Mouse (Mus musculus) lung, postnatal 0 days (tissue): ENCODE results near the gene Mri1. TPM values are rescaled to one million over a fixed set of nuclear protein-coding genes. Genes with fewer than 3 reads are reported as not detected.

Experiments used
- ATAC-seq: fragments of 200-750 bp; cut with Nextera tagmentation; 2 replicates; pipeline ENCODE4 v1.8.0; 2017; ENCODE audit warnings: moderate library complexity
- DNase-seq: peaks from one replicate; pipeline ENCODE4 v3.0.0-alpha.2; 2016; ENCODE audit warnings: low spot score
- H3K27ac ChIP-seq: fragments of 300-500 bp; sonication (generic); 2 replicates; pipeline ENCODE4 v1.5.1; 2014; ENCODE audit warnings: antibody characterized with exemption, mild to moderate bottlenecking, low read length, mixed read lengths
- H3K27me3 ChIP-seq: fragments of 300-500 bp; sonication (generic); replicated peaks from 2 replicates; pipeline ENCODE4 v1.6.1; 2014; ENCODE audit warnings: low read length, mixed read lengths; ENCODE audit not compliant: insufficient read depth
- H3K36me3 ChIP-seq: fragments of 300-500 bp; sonication (generic); 2 replicates; pipeline ENCODE4 v1.6.1; 2014; ENCODE audit warnings: low read length, mixed read lengths; ENCODE audit not compliant: insufficient read depth
- H3K4me1 ChIP-seq: fragments of 300-500 bp; sonication (generic); 2 replicates; pipeline ENCODE4 v1.6.1; 2014; ENCODE audit warnings: antibody characterized with exemption, low read depth, low read length, mixed read lengths; ENCODE audit not compliant: insufficient read depth
- H3K4me2 ChIP-seq: fragments of 300-500 bp; sonication (generic); replicated peaks from 2 replicates; pipeline ENCODE4 v1.6.1; 2014; ENCODE audit warnings: low read depth, mild to moderate bottlenecking, low read length, moderate library complexity, mixed read lengths
- H3K4me3 ChIP-seq: fragments of 300-500 bp; sonication (generic); 2 replicates; pipeline ENCODE4 v1.5.1; 2014; ENCODE audit warnings: low read depth, low read length
- H3K9ac ChIP-seq: fragments of 300-500 bp; sonication (generic); replicated peaks from 2 replicates; pipeline ENCODE4 v1.6.1; 2014; ENCODE audit warnings: low read depth, mild to moderate bottlenecking
- H3K9me3 ChIP-seq: fragments of 300-500 bp; sonication (generic); 2 replicates; pipeline ENCODE4 v1.6.1; 2016; ENCODE audit warnings: low read length, mixed read lengths
- CTCF ChIP-seq: IDR thresholded peaks from 2 replicates; pipeline ENCODE4 v1.5.1; 2016; ENCODE audit warnings: antibody characterized with exemption, mild to moderate bottlenecking
- EP300 ChIP-seq: IDR thresholded peaks from 2 replicates; pipeline ENCODE4 v1.6.1; 2016; ENCODE audit warnings: antibody characterized with exemption, mild to moderate bottlenecking, control low read depth
- WGBS: fragments of 180-500 bp; shearing (Covaris S2); extraction: QIAGEN DNeasy Blood & Tissue Kit; methylation state at CpG from one replicate; pipeline ENCODE4 v1.1.7; 2014; 5-methylcytosine and 5-hydroxymethylcytosine counted together
- polyA plus RNA-seq: library from polyadenylated mRNA; unstranded; fragments of >200 nt; fragmentation: Nextera tagmentation; extraction: Ambion mirVana; gene quantifications from 2 replicates; pipeline ENCODE4 v1.2.1, GENCODE M21; 2015

Gene Mri1
- 47.4 and 56.8 TPM in 2 replicates for polyA plus RNA-seq

- H3K9me3 ChIP-seq = no peaks in the 10 kb centered on the region
- H3K9ac ChIP-seq = peak within 1 kb of the TSS; percentile 62
- ATAC-seq = peak; percentile 91
- WGBS = 0% methylated on average over 58 of the region's 64 CpGs
- no peaks in the 10 kb centered on the region for H3K27me3 ChIP-seq
- TF ChIP-seq CTCF (peak; percentile 34; the same call in 1 of the 2 replicates), EP300 (no peak)
- H3K4me1 ChIP-seq = peaks cover 11% of the 10 kb centered on the region
- H3K4me2 ChIP-seq = peak within 1 kb of the TSS; percentile 99
- peak; percentile 94 for DNase-seq
- H3K27ac ChIP-seq = peak within 1 kb of the TSS; percentile 91
- H3K36me3 ChIP-seq = peaks cover 13% of the 10 kb centered on the region; the same call in 1 of the 2 replicates
- peak within 1 kb of the TSS; percentile 73 for H3K4me3 ChIP-seq
Observed at GRCm38 (mm10) chr8:84256822-84257610, at the start of gene Mri1. TSS of gene Mri1 (minus strand) at chr8:84257326.

- no peak overlapping the region for H3K4me2 ChIP-seq
- H3K27ac ChIP-seq = no peak overlapping the region
- H3K36me3 ChIP-seq = no peaks in the 10 kb centered on the region
- no peak for TF ChIP-seq CTCF
- 63% methylated on average over 2 of the region's 2 CpGs for WGBS
- no peaks in the 10 kb centered on the region for H3K27me3 ChIP-seq
- H3K4me3 ChIP-seq = no peak overlapping the region
- H3K9me3 ChIP-seq = peaks cover 5% of the 10 kb centered on the region; the same call in 1 of the 2 replicates
- ATAC-seq (peak; percentile 37; the same call in 1 of the 2 replicates), DNase-seq (peak; percentile 13)
- 0 out of 2 replicates have a peak, but pooled peaks cover 3% of the 10 kb centered on the region for H3K4me1 ChIP-seq
- no peak overlapping the region for H3K9ac ChIP-seq
Observed at GRCm38 (mm10) chr8:84303951-84304350, 46.8 kb upstream of the Mri1 start.

GRCm38 (mm10) chr8:84297029-84297785 lies 40.1 kb upstream of the Mri1 start:
- H3K27me3 ChIP-seq = no peaks in the 10 kb centered on the region
- H3K36me3 ChIP-seq = no peaks in the 10 kb centered on the region
- H3K9me3 ChIP-seq = peaks cover 5% of the 10 kb centered on the region; the same call in 1 of the 2 replicates
- ATAC-seq (no peak), DNase-seq (no peak)
- H3K4me1 ChIP-seq = 0 out of 2 replicates have a peak, but pooled peaks cover 3% of the 10 kb centered on the region
- H3K9ac ChIP-seq = no peak overlapping the region
- no peak overlapping the region for H3K4me2 ChIP-seq
- no peak overlapping the region for H3K4me3 ChIP-seq
- H3K27ac ChIP-seq = no peak overlapping the region
- 60% methylated on average over 5 of the region's 5 CpGs for WGBS
- TF ChIP-seq EP300 = no peak
- no peak for TF ChIP-seq CTCF

- no peaks in the 10 kb centered on the region for H3K9me3 ChIP-seq
- no peaks in the 10 kb centered on the region for H3K4me1 ChIP-seq
- TF ChIP-seq CTCF (peak; percentile 77), EP300 (no peak)
- no peak for ATAC-seq
- no peaks in the 10 kb centered on the region for H3K36me3 ChIP-seq
- DNase-seq = peak; percentile 73
- H3K4me3 ChIP-seq = no peak overlapping the region
- no peak overlapping the region for H3K9ac ChIP-seq
- H3K4me2 ChIP-seq = no peak overlapping the region
- H3K27ac ChIP-seq = no peak overlapping the region
- WGBS = 22% methylated on average over 8 of the region's 8 CpGs
- no peaks in the 10 kb centered on the region for H3K27me3 ChIP-seq
Observed at GRCm38 (mm10) chr8:84291688-84292087, 34.6 kb upstream of the Mri1 start.

- 71% methylated on average over 5 of the region's 5 CpGs for WGBS
- no peak overlapping the region for H3K4me2 ChIP-seq
- no peaks in the 10 kb centered on the region for H3K9me3 ChIP-seq
- H3K4me1 ChIP-seq = no peaks in the 10 kb centered on the region
- TF ChIP-seq CTCF (no peak), EP300 (no peak)
- DNase-seq (no peak), ATAC-seq (no peak)
- H3K27me3 ChIP-seq = no peaks in the 10 kb centered on the region
- no peak overlapping the region for H3K4me3 ChIP-seq
- H3K36me3 ChIP-seq = no peaks in the 10 kb centered on the region
- no peak overlapping the region for H3K9ac ChIP-seq
- H3K27ac ChIP-seq = no peak overlapping the region
Observed at GRCm38 (mm10) chr8:84291086-84291485, 34.0 kb upstream of the Mri1 start.

- Histone ChIP-seq H3K4me1 (no peaks in the 10 kb centered on the region), H3K36me3 (no peaks in the 10 kb centered on the region), H3K9ac (no peak overlapping the region), H3K9me3 (no peaks in the 10 kb centered on the region), H3K4me2 (no peak overlapping the region), H3K27ac (no peak overlapping the region), H3K27me3 (no peaks in the 10 kb centered on the region), H3K4me3 (no peak overlapping the region)
- ATAC-seq (no peak), DNase-seq (no peak)
- WGBS = 55% methylated on average over 2 of the region's 2 CpGs
- TF ChIP-seq EP300 (no peak), CTCF (peak; percentile 51)
Observed at GRCm38 (mm10) chr8:84288892-84289291, 31.8 kb upstream of the Mri1 start.
